Mouse (Mus musculus) layer of hippocampus, adult 2 months (tissue): ENCODE measurements around the gene Ccdc159. TPM values are rescaled to one million over a fixed set of nuclear protein-coding genes. Genes with fewer than 3 reads are reported as not detected.

Experiments used
- DNase-seq, 2 experiments: peaks; one replicate each; pipeline ENCODE4 v3.0.0; 2022; ENCODE audit warnings: low spot score in 2 of 2
- H3K27ac ChIP-seq: fragments of 200-600 bp; 2 replicates; pipeline ENCODE4 v1.8.1; 2022
- H3K4me3 ChIP-seq: fragments of 200-600 bp; 2 replicates; pipeline ENCODE4 v1.8.1; 2022; ENCODE audit warnings: mild to moderate bottlenecking
- CTCF ChIP-seq: fragments of 200-600 bp; conservative IDR thresholded peaks from 2 replicates; pipeline ENCODE4 v1.8.1; 2022; ENCODE audit warnings: antibody characterized with exemption, mild to moderate bottlenecking, moderate library complexity
- total RNA-seq, 2 experiments: library from RNA; stranded (reverse); gene quantifications; 2 replicates each; pipeline ENCODE4 v1.2.3; 2021

Ccdc159 gene
- total RNA-seq, 2 experiments from 2014 or later: 18.9 to 21.4 TPM

GRCm38 (mm10) chr9:21923490-21924098 is 3.7 kb upstream of the Ccdc159 start:
- Histone ChIP-seq H3K27ac (peak overlapping the region; percentile 58), H3K4me3 (no peak overlapping the region)
- no peak for TF ChIP-seq CTCF
- DNase-seq: no peak

DNA sequence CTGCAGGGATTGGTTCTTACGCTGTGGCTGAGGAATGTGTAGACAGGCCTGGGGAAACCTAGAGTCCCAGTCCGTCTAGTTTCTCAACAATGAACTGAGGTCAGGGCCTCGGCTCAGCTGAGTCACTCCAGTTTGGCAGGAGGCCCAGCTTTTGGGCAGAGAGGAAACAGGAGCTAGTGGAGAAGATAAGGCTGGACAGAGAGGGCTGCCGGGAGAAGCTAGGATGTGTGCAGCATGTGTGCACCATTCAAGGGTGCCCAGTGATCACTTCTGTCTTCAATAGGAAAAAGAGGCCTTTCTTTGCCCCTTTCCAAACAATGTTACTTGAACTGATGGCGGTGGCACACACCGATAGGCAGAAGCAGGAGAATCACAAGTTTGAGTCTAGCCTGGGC is 3.2 kb upstream of the Ccdc159 start:
- TF ChIP-seq CTCF: no peak
- no peak for DNase-seq

DNA sequence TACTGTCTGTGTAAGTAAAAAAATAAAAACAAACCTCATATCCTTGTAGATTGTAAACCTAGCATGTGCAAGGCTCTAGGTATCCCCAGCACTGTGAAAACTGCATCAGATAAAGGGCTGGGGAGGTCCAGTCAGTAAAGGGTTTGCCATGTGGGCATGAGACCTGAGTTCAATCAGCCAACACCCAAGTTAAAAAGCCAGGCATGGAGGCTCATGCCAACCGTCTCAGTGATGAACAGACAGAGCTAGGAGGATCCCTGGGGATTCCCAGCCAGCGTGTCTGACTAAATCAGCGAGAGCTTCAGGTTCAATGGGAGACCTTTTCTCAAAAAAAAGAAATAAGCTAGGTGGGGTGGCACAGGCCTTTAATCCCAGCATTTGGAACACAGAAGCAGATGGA is 2.2 kb upstream of the Ccdc159 start:
- DNase-seq: no peak
- no peak for TF ChIP-seq CTCF
- H3K4me3 ChIP-seq: no peak overlapping the region
- no peak overlapping the region for H3K27ac ChIP-seq

More for the DNA sequence above, 3.2 kb upstream of the Ccdc159 start:
- H3K27ac ChIP-seq: peak overlapping the region; percentile 58
- H3K4me3 ChIP-seq: no peak overlapping the region

DNA sequence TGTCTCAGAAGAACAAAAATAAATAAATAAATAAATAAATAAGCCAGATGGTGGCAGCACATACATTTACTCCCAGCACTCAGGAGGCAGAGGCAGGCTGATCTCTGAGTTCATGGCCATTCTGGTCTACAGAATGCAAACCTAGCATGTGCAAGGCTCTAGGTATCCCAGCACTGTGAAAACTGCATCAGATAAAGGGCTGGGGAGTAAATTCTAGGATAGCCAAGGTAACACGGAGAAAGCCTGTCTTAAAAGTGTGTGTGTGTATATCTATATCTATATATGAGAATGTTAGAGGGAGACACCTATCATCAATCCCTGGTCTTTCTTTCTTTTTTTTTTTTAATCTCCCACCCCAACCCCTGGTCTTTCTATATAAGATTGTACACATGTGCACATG is 1.8 kb upstream of the Ccdc159 start:
- TF ChIP-seq CTCF: no peak
- Histone ChIP-seq H3K4me3 (no peak overlapping the region), H3K27ac (no peak overlapping the region)
- DNase-seq: no peak

DNA sequence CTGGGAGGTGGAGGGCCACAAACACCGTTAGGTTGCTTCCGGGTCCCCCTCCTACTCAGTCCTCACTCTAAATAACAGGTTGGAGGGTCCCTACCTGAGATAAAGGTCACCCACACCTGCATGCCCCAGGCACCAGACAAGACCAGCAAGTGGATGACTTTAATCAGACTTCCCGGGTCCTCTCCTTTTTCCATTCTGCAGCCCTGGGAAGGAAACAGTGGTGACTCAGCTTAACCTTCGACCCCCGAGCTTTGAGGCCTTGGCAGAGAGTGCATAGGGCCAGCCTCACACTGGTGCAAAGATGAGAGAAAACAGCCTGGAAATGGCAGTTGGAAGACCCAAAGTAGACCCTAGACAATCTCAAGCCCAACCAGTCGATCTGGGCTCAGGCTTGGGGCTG is 1.1 kb upstream of the Ccdc159 start:
- Histone ChIP-seq H3K27ac (peak overlapping the region; percentile 86), H3K4me3 (peak overlapping the region; percentile 69)
- DNase-seq: no peak
- no peak for TF ChIP-seq CTCF

DNA sequence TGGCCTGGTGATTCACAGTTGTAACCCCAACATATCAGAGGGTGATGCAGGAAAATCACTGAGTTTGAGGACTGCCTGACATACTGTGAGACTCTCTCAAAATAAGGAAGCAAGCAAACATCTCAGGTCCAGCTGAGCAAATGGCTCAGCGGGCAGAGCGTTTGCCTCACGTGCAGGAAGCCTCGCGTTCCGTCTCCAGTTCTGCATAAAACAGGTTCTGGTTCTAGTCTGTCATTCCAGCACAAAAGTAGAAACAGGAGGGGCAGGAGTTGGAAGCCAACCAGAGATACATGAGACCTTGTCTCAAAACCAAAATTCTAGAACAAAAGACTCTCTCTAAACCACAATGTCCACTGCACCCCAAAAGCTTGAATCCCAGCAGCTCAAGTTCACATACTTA is 487 bp upstream of the Ccdc159 start:
- DNase-seq: no peak
- peak overlapping the region; percentile 69 for H3K4me3 ChIP-seq
- TF ChIP-seq CTCF: no peak
- peak overlapping the region; percentile 86 for H3K27ac ChIP-seq

- Histone ChIP-seq H3K27ac (no peak overlapping the region), H3K4me3 (no peak overlapping the region)
- no peak for DNase-seq
- TF ChIP-seq CTCF: no peak
Observed at GRCm38 (mm10) chr9:21929208-21929607, 1.9 kb downstream of the Ccdc159 start.

- H3K27ac ChIP-seq: no peak overlapping the region
- TF ChIP-seq CTCF: no peak
- no peak for DNase-seq
- no peak overlapping the region for H3K4me3 ChIP-seq
Observed at GRCm38 (mm10) chr9:21932006-21932405, 4.7 kb downstream of the Ccdc159 start.

GRCm38 (mm10) chr9:21932445-21933137 is 5.3 kb downstream of the Ccdc159 start:
- TF ChIP-seq CTCF: no peak
- Histone ChIP-seq H3K4me3 (no peak overlapping the region), H3K27ac (no peak overlapping the region)
- DNase-seq: no peak

DNA sequence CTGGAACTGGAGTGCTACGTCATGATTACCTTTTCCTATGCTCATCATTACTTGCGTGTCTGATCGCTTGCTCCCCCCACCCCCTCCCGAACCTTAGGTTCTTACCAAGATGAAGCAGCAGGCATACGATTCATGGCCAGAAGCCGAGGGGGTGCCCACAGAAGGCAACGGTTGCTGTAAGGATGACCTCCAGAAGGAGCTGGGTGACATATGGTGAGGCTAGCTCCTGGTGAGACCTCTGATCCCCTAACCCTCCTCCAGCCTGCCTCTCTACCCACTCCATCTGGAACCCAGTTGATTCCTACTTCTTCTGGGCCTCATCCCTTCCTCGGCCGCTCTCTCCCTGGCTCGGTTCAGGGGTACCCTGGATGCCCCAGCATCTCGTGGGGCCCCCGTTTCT is 6.8 kb downstream of the Ccdc159 start:
- Histone ChIP-seq H3K4me3 (no peak overlapping the region), H3K27ac (no peak overlapping the region)
- no peak for DNase-seq
- no peak for TF ChIP-seq CTCF

GRCm38 (mm10) chr9:21935466-21936131 is 8.3 kb downstream of the Ccdc159 start:
- no peak for TF ChIP-seq CTCF
- Histone ChIP-seq H3K27ac (no peak overlapping the region), H3K4me3 (no peak overlapping the region)
- no peak for DNase-seq

DNA sequence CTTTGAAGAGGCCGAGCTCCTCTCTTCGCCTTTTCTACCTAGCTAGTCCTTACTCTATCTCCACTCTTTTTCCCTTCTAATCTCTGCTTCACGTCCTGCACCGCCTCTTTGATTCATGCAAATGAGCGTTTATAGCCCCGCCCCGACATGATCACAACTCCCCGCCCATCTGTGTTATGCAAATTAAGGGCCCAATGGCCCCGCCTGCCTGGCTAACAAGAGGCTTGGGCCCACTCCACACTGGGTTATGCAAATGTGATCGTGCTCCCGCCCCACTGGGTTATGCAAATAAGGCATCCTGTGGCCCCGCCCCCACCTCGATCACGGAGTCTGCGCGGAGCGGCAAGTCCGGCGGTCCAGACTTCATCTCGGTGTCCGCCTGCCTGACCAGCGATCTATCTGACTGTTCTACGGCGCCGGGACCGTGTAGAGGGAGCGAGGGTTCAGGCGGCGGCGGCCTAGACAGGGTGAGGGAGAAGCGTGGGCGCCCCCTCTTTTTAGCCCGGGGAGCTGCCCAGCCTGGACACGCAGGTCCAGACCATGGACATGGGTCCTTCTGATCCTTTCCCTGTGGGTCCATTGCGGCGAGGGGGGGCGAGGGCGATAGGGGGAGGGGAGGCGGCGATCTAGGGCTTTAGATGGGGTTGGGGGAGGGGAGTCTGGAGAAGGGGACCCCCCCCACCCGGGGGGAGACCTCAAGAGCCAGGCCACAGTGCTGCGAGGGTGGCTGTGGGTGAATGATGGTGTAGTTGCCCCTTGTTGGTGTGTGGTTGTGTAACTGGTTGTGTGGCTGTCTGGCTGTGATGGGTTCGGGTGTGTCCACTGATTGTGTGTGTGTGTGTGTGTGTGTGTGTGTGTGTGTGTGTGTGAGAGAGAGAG is 9.7 kb downstream of the Ccdc159 start, which contains the start of gene Plppr2:
Plppr2 (plus strand) TSS at position 342 of the 879 bp plus-strand sequence.
- Histone ChIP-seq H3K4me3 (peak within 1 kb of the TSS; percentile 86), H3K27ac (peak within 1 kb of the TSS; percentile 97)
- TF ChIP-seq CTCF: no peak

More for the DNA sequence above, 9.7 kb downstream of the Ccdc159 start, which contains the start of gene Plppr2:
- peak; percentile 97 to 98 for DNase-seq
